Mouse (Mus musculus): ENCODE measurements around the gene G3bp1.

Gene G3bp1

GRCm38 (mm10) chr11:55469048-55469843 is at the start of gene G3bp1:
G3bp1 (plus strand) TSS chr11:55469685.
- DNase-seq (ENCODE audit: low spot score in 2 of 2), result peak; percentile 99 to 100

GRCm38 (mm10) chr11:55422978-55423377 is 46.5 kb upstream of the G3bp1 start, which contains the start of gene Sparc:
Sparc (minus strand) TSS chr11:55423183.
- DNase-seq (ENCODE audit: low spot score in 2 of 2), result no peak

GRCm38 (mm10) chr11:55423756-55424155 is 45.7 kb upstream of the G3bp1 start:
- peak in 1 of 2 experiments; percentile 50 for DNase-seq (ENCODE audit: low spot score in 2 of 2)

GRCm38 (mm10) chr11:55424746-55425360 is 44.6 kb upstream of the G3bp1 start:
- no peak for DNase-seq (ENCODE audit: low spot score in 2 of 2)

- DNase-seq (ENCODE audit: low spot score in 2 of 2), result peak; percentile 88 to 93
These were observed 41.1 kb upstream of the G3bp1 start for GRCm38 (mm10) chr11:55428186-55429012.

- DNase-seq (ENCODE audit: low spot score in 2 of 2), result no peak
These were observed 39.5 kb upstream of the G3bp1 start for GRCm38 (mm10) chr11:55429973-55430372.

GRCm38 (mm10) chr11:55432981-55433380 is 36.5 kb upstream of the G3bp1 start:
- DNase-seq (ENCODE audit: low spot score in 2 of 2), result no peak

GRCm38 (mm10) chr11:55436089-55436488 is 33.4 kb upstream of the G3bp1 start:
- no peak for DNase-seq (ENCODE audit: low spot score in 2 of 2)

GRCm38 (mm10) chr11:55438031-55438430 is 31.5 kb upstream of the G3bp1 start:
- no peak for DNase-seq (ENCODE audit: low spot score in 2 of 2)

- no peak for DNase-seq (ENCODE audit: low spot score in 2 of 2)
These were observed 29.8 kb upstream of the G3bp1 start for GRCm38 (mm10) chr11:55439718-55440117.

- no peak for DNase-seq (ENCODE audit: low spot score in 2 of 2)
These were observed 24.7 kb upstream of the G3bp1 start for GRCm38 (mm10) chr11:55444772-55445171.

GRCm38 (mm10) chr11:55446579-55446978 is 22.9 kb upstream of the G3bp1 start:
- DNase-seq (ENCODE audit: low spot score in 2 of 2), result peak; percentile 82 to 83

GRCm38 (mm10) chr11:55449531-55449930 is 20.0 kb upstream of the G3bp1 start:
- no peak for DNase-seq (ENCODE audit: low spot score in 2 of 2)

GRCm38 (mm10) chr11:55450311-55450710 is 19.2 kb upstream of the G3bp1 start:
- no peak for DNase-seq (ENCODE audit: low spot score in 2 of 2)

- no peak for DNase-seq (ENCODE audit: low spot score in 2 of 2)
These were observed 15.8 kb upstream of the G3bp1 start for GRCm38 (mm10) chr11:55453640-55454039.

GRCm38 (mm10) chr11:55455166-55455565 is 14.3 kb upstream of the G3bp1 start:
- DNase-seq (ENCODE audit: low spot score in 2 of 2), result no peak

GRCm38 (mm10) chr11:55458501-55458900 is 11.0 kb upstream of the G3bp1 start:
- no peak for DNase-seq (ENCODE audit: low spot score in 2 of 2)

- DNase-seq (ENCODE audit: low spot score in 2 of 2), result no peak
These were observed 9.5 kb upstream of the G3bp1 start for GRCm38 (mm10) chr11:55459850-55460558.

- DNase-seq (ENCODE audit: low spot score in 2 of 2), result no peak
These were observed 8.9 kb upstream of the G3bp1 start for GRCm38 (mm10) chr11:55460559-55461018.

- DNase-seq (ENCODE audit: low spot score in 2 of 2), result peak; percentile 93
These were observed 8.4 kb upstream of the G3bp1 start, which contains the start of gene Atox1 for GRCm38 (mm10) chr11:55461019-55461645. Atox1 (minus strand) TSS chr11:55461239.

GRCm38 (mm10) chr11:55462149-55462548 is 7.3 kb upstream of the G3bp1 start:
- DNase-seq (ENCODE audit: low spot score in 2 of 2), result no peak

All from urinary bladder, postnatal 4 days (tissue).